Mouse (Mus musculus): ENCODE measurements at regions not wholly inside any gene's neighbourhood (a gene's known extent, or its start where the extent isn't known, plus 50 kb on each side); places are given as distances from the start of the nearest gene placed in this dataset.
A peak's percentile ranks its signal among the peaks of the same experiment; 100 is the strongest.

DNA sequence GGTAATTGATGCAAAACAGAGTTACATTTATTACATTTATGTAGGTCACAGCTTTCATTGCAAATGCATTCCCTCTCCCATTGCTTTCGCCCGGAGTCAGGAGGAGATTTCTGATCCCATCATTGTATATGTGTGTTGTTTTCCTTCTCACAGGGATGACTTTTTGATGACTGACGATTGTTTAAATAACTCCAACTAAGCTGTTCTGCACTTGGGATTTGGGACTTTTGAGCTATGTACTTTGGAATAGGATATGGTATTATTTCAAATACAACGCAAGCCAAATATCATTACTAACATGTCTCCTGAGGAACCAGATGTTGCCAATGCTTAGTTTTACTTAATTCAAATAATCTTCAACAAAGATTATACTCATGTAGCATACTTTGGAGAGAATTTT, 269.8 kb upstream of the Klf4 start:
- no peak for DNase-seq

DNA sequence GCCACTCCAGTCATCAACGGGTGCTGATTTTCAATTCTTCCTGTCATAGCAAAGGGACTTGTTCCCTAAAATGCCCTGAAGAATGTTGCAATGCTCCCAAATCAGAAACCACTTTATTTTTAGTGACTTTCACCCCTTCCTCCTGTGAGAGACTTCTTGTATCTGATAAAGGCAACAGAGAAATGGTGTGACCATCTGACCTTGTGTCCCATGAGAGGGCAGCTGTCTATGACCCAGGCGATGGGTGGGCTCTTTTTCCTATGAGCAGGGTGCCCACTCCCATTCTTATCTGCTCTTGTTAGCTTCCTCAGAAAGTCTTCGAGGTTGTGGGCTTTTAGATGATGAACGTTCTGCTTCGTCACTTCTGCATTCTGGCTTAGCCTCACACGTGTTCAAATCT, 265.8 kb upstream of the Klf4 start:
- no peak for DNase-seq

DNA sequence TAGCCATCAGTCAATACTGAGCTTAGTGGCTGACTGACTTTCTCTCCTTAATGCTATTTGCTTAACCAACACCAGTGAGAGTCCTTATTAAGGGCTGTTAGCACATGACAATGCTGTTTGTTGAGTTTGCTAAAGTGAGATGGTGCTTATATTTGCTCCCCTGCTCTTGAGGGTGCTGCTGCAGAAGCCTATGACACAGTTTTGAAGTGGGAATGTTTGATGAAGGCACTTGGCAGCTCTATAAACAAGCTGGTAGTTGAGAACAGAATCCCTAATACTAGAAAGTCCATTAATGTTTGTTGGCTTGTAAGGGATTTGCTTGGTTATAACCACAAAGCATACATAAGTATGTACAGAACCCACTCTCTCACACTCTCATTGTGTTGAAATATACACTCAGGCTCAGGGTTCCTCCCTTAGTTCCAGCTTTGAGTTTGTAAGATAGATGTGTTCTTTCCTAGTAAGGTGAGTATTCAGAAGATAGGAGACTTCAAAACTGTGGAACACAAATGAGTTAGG, 249.1 kb upstream of the Klf4 start:
- DNase-seq, result no peak

DNA sequence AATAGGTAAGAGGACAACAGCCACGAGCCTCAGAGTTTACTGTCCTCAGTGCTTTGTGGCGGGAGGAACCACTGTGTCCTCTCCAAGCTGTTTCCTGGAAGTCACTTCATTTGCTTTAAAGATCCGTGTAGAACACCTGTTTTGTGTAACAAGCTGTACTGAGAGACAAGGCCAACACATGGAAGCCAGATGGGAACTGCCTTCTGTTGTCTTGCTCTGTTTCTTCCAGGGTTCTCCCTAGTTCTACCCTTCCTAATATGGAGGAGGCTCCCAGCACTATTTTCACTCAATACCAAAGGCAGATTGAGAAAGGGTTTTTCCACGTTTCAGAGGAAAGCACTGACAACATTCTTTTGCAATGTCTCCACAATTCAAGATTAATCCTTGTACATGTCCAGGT, 247.3 kb upstream of the Klf4 start:
- DNase-seq, result no peak

DNA sequence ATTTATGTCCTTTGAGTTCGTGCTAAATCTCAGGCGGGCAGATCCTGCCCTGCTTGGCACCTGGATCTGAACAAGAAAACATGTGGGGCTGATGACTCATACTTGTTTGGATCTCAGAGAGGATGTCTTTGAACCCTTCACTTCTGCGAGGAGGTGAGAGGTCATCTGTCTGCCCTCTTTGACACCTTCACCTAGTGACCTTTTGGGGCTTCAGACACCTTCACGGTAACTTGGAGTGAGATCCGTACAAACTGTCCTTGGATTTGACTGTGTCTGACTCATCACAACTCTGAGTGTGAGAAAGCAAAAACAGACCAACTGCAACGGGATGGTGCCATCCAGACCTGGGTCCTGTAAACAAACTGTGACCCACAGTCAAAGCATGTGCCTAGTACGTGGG, 243.6 kb upstream of the Klf4 start:
- DNase-seq, result no peak

DNA sequence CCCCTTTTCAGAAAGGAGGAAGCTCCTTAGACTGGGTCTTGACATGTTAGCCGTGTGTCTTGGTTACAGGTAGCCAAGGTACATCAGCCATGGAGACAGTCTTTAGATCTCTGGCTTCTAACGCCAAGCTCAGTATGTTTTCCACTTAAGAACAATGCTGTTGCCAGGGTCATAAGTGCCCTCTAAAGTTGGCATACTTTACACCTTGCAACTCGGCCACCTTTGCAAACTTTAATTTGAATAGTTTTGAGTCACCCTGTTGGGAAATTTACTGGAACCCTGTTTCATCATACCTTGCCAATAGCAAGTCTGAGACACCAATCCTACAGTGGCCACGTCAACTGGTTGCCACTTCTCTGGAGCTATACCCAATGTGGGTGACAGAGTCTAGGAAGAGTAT, 242.3 kb upstream of the Klf4 start:
- no peak for DNase-seq

DNA sequence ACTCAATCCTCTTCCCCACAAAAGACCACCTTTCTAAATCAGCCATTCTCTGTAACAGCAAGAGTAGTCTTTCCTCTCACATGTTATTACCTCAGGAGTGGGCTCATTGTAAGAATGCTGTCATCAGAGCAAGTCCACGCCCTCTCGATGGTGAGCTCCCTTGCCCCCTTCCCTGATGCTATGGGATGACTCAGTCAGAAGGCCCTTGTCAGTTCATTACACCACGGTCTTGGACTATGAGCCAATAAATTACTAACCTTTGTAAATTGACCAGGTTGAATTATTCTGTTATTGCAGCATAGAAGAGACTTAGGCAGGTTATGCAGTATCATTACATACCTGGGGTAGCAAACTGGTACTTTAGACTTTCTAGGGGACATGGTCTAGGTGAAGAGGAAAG, 237.4 kb upstream of the Klf4 start:
- no peak for DNase-seq

DNA sequence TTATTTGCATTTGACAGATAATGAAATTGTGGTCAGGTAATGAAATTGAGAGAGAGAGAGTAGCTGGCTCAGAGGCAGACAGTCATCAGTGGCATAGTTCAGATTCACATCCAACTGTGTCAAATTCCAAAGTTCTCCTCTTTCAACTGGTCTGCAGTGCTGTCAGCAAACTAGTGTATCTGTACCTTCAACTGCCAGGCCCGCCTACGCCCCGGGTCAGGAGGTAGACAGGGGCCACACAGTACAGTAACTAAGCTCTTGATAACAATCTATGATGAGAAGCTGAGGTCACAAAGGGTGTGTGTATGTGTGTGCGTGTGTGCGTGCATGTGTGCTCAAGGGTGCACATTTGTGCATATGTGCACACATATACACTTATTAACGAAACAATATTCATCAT, 236.1 kb upstream of the Klf4 start:
- DNase-seq, result no peak

DNA sequence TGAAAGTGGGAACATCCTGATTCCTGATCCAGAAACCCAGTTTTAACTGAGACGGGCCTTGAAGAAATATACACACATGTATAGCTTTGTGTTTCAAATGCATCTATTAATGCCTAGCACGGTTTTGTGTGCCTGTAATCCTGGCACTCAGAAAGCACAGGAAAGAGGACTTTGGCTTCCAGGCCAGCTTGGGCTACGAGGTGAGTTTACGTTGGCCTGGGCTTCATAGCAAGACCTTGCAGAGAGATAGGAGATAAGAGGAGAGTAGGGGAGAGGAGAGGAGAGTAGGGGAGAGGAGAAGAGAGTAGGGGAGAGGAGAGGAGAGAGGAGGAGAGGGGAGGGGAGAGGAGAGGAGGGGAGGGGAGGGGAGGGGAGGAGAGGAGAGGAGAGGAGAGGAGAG, 234.9 kb upstream of the Klf4 start:
- DNase-seq, result no peak

DNA sequence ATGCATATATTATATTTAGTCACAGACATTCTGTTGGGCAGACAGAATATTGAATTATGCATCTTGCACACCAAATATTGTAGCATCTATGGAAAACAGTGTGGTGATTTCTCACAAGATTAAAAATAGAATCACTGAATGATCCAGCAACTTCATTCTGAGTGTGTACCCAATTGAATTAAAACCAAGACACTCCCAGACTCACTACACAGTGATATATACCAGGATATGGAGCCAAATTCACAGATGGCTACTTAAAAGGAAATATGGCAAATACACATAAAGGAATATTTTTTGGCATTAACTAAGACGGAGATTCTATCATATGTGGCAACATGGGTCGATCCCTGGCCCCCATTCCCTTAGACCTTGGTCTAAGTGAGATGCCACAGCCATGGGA, 233.5 kb upstream of the Klf4 start:
- DNase-seq, result no peak

DNA sequence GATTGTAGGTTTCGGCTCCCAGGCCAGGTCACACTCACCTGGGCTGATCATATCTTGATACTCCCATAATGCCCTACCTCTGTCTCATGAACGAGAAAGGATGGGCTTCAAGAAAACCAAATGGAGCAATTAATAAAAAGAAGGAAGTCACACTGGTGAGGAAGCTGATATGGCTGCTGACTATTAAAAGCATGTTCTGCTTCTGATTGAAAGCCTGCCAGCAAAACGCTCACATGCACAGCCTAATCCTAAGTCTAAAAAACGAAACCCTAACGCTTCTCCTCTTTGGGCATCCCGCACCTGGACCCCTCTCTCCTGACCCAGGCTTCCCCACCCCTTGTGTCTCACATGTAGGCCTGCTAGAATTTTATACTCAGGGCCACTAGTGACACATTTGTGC, 230.8 kb upstream of the Klf4 start:
- DNase-seq, result no peak

DNA sequence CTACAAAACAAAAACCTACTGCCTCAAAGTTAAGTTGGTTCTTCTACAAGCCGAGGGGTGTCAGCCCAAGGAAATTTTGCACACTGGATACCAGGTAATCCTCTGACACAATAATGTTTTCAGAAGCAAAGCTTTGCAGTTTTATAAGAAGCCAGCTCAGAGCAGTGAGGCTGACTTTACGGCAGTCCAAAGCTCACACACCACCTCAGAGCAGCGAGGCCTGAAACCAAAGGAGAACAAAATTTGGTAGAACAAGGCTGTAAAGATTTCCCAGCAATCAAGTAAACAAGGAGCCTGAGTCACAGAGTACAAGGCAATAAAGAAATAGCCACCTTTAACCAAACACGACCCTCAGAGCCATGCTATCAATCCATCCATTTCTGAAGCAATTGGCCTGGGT, 230.1 kb upstream of the Klf4 start:
- no peak for DNase-seq

DNA sequence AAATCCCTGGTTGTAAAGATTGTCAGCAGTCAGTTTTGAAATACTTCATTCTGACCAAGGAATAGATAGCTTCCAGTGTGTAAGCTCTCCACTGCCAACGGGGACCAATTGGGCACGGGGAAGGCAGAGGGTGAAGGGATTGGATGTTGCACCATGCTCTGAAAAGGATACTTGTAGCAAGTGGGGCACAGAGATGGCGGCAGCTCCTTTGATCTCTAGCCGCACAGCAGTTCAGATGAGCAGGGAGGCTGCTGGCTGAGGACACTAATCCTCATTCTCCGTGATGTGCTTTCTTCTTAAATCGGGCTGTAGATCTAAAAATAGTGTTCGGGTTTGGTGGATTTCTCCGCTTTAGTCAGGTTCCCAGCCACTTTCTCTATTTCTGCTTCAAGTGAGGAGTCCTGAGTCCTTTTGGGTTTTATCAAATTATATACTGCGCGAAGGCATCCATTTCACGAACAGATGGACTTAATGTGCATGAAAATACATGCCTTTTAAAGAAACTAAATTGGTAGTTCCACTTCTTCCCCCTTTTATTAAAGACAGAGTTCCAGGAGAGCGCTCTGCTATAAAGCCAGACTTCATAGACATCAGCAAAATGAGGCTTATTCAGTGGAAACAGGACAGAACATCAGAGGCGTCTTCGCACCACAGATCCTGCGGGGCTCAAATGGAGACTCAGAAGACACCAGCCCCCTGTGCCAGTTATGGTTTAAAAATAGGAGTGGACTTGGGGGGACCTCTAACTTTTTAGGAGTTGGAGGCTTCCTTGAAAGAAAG, 225.1 kb upstream of the Klf4 start:
- DNase-seq, result peak; percentile 9

DNA sequence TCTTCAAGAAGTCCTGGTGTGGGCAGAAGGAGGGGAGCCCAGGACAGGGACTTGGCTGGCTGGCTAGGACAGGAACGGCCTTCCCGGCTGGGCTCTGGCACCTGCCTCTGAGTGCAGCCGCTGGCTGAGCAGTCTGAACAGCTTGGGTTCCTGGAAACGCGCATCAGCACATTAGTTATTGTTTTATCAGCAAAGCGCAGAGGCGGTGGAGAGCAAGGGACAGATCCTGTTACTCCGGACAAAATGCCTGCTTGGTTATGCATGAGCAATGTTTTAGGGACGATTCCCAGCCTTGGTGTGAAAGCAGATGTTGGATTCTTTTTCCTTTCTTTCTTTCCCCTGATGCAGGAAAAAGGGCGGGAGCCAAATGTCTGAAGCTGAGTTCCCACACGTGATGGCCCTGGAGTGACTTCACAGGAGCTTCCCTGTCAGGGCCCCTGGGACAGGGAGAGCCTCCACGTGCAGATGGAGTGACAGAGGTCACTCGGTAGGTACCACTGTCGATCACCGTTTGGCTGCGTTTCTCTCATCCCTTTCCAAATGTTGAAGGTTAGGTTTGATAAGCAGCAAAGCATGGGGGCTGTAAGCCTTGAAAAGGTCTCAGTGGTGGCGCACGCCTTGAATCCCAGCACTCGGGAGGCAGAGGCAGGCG, 217.8 kb upstream of the Klf4 start:
- no peak for DNase-seq

DNA sequence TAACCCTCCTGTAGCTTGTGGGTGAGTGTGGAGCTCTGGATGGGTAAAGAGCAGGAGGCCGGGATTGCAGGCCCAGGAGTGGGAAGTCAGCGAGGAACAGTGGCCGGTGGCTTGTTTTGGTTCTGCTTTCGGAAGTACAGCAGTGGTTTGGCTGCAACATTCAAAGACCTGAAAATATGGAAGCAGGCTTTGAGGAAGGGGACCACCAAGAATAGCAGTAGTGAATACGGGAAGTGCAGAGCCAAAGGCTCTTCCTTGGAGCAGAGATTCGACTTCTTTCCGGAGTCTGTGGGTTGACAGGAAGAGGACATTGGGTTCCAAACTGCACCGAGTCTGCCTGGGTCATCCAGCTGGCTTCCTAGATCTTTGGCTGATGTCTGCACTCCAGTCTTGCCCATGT, 209.1 kb upstream of the Klf4 start:
- DNase-seq, result no peak

DNA sequence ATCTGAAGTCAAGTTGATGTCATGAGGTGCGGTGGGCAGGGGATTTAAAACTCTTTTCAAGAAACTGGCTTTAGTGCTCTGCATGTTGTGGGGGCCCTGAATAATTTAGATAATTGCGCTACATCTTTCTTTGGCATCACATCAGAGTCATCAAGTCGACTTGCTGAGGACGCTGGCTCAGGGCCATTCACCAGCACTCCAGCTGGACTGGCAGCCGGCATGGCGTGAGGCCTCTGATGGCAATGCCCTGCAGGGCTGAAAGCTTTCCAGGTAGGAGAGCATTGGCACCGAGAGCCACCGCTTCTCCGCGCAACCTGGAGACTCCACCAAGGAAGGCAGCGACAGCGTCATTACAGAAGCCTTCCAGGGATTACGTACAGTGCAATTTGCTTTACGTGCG, 207.8 kb upstream of the Klf4 start:
- DNase-seq, result no peak

DNA sequence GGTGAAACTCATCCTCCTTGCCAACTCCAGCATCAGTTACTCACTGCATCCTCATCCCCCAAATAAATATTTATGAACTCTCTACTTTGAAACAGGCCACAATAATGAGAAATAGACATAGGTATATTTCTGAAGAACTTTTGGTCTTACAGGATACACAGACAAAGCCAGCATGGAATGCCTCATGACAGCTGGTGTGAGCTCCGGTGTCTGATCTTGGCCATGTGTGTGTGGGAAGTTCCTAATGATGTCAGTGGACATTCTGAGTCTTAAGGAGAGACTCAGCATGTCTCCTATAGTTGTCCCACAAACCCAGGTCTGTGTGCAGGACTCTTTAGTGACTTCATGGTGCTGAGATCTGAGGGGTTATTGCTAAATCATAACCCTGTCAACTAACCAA, 206.4 kb upstream of the Klf4 start:
- DNase-seq, result no peak

DNA sequence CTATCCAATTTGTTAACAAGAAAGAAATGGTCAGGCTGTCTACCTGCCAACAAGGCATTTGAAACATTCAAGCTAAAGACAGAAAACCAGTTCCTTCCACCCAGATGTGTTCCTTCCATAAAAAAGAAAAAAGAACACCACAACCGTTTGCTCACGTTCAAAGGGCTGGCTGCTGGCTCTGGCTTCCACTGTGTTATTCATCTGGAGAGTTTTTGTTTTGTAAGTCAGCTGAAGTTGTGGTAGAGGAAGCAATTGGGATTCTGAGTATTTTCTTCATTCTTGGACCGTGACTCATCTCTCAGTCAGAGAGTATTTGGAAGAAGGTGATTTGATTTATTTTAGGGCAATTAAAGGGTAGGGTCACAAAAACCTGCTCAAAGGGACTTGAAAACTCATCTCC, 203.2 kb upstream of the Klf4 start:
- DNase-seq, result no peak

DNA sequence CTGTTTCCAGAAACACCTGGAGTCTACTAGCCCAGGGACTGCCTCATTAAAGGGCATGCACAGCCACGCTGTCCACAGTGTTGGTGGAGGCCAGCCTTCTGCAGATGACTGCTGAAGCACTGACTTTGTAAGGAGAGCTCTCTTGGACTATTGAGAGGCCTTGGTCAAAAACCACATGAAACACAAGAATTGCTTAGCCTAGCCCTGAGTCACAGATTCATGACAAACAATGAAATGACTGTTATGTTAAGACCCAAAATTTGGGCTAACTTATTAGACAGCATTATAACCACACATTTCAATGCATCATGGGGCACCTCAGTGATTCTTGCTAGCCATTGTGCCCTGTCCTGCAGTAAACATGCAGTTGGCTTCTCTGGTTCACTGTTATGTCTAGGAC, 202.1 kb upstream of the Klf4 start:
- no peak for DNase-seq

DNA sequence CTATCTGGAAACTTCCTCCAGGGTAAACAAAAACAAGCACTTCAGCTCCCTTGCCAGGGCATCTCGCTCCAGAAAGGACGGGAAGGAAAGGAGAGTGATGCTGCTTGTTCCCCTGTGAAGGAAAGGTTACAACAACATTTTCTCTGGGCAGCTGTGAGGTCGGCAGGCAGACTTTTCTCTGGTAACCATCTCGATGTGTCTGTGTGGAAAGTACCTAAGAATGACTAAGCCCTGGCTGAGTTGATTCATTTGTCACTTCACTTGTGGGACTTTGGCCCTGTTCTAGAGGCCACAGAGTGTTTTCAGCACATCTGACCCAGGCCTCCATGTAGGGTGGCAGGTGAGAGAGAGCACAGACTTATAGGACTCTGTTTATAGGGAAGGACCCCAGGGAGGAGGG, 201.0 kb upstream of the Klf4 start:
- no peak for DNase-seq

DNA sequence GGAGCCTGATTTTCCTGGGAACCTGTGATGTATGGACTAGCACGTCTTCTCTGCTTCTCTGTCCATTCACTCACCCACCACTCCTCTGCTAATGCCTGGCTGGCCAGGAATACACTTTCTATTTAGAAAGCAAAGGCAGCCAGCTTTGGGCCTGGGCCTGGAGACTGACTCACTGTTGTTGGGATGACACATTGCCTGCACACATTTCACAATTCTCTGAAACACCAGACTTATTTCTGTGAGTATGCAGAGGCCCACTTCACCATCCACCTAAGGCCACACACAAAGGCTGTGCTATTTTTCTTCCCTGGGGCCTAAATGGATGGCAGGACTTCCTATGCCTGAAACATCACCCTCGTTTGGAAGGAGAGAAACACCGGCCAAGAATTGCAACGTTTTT, 199.7 kb upstream of the Klf4 start:
- DNase-seq, result no peak

DNA sequence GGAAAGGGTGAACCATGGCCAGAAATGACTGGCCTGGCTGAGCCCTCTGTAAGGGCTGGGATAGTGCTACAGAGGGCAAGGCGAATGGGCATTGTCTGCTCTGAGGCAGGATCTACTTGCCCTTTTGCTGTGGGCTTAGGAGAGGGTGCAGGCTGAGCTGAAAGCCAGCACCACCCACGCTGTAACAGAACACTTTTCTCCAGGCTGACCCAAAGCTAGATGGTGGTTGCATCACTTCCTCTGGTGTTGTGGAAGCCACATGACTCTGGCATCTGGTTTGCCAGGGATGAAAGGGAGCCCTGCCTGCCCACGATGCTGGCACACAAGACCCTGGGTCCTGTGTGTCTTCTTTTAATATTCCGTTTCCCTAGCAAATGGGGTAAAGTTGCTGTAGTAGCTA, 198.0 kb upstream of the Klf4 start:
- DNase-seq, result no peak

DNA sequence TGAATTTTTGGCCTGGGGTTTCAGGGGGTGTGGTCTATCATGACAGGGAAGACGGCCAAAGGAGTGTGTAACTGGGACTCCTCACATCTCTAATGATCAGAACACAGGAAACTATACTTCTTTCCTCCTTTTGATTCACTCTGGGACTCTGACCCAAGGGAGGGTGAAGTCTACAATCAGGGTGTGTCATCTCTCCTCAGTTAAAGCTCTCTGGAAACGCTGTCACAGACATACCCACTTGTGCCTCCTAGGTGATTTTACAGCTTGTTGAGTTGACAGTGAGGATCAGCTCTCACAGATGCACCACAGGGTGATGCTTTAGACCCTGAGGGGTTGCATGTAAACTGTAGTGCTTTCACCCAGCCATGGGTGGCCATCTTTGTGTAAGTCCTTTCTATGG, 194.9 kb upstream of the Klf4 start:
- no peak for DNase-seq

DNA sequence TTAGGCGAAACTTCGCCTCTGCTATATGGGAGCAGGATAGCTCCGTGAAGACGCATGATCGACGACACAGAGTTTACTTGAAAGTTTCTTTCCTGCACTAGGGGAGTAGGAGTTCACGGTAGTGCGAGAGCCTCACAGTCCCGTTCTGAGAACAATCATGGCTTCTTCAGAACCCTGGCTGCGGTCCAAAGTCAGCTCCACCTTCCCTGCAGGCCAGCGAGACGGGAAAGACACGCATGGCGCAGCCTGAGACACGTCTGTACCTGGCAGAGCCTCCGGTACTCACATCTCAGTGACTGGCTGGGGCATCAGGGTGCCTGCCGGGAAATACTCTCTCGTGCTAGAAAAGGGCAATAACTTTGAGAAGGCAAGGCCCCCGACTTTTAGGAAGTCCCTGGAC, 193.8 kb upstream of the Klf4 start:
- DNase-seq, result no peak

DNA sequence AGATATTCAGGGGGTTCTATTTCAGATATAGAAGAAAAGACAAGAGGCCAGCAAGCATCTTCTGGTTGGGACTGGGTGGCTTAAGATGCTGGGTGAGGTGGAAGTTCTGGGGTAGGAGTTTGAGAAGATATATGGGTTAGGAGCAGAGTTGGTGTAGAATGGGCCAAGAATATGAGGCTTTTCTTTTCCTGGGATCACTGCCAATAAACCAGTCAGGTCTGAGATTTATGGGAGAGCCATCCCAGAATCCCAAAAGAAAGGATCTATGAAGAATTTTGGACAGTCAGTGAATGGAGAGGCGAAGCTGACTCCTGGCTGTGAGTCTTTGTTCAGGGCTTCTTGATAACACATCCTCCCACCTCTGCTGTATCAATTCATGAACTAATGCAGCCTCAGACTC, 192.0 kb upstream of the Klf4 start:
- no peak for DNase-seq
